Mouse (Mus musculus) MEL (cell line): ENCODE data around the gene Arntl.

ENCODE experiments used
- EP300 ChIP-seq, 2 experiments: IDR thresholded peaks; 2 replicates each; pipeline ENCODE4 v1.6.1; 2011; ENCODE audit warnings: improper control_type of control experiment in 2 of 2, low read length in 2 of 2, low read depth in 1 of 2, mild to moderate bottlenecking in 1 of 2
- HCFC1 ChIP-seq: IDR thresholded peaks from 2 replicates; pipeline ENCODE4 v1.6.1; 2012; ENCODE audit warnings: low read depth, mild to moderate bottlenecking, inconsistent platforms, low read length, improper control_type of control experiment, moderate library complexity
- ZC3H11A ChIP-seq: IDR thresholded peaks from 2 replicates; pipeline ENCODE4 v1.6.1; 2012; ENCODE audit warnings: low read depth, mild to moderate bottlenecking, inconsistent platforms, low read length, improper control_type of control experiment

- TF ChIP-seq HCFC1 (no peak), ZC3H11A (no peak), EP300 (IDR thresholded peaks at IDR 0.05; ENCODE audit: low read depth in 1 of 2, low read length in 2 of 2) (no peak)
Measured at GRCm38 (mm10) chr7:113320128-113320527, 112.9 kb downstream of the Arntl start.
